Mouse (Mus musculus) adrenal gland, postnatal 36 days (tissue): ENCODE results near the gene Srrm2. TPM values are rescaled to one million over a fixed set of nuclear protein-coding genes. Genes with fewer than 3 reads are reported as not detected.
A peak's percentile ranks its signal among the peaks of the same experiment; 100 is the strongest.

Source experiments
- DNase-seq, 2 experiments: peaks; one replicate each; pipeline ENCODE4 v3.0.0; 2021; ENCODE audit warnings: mixed read lengths in 1 of 2
- microRNA-seq: library from miRNA; unstranded; fragments of <30 nt; microRNA quantifications from one replicate; pipeline ENCODE4 v1.2.0, GENCODE M21; 2021
- total RNA-seq, 2 experiments: library from RNA; stranded (reverse); gene quantifications; 2 replicates each; pipeline ENCODE4 v1.2.3; 2021

The Srrm2 gene
- total RNA-seq, 2 experiments from 2014 or later: 435 to 589 TPM

DNA sequence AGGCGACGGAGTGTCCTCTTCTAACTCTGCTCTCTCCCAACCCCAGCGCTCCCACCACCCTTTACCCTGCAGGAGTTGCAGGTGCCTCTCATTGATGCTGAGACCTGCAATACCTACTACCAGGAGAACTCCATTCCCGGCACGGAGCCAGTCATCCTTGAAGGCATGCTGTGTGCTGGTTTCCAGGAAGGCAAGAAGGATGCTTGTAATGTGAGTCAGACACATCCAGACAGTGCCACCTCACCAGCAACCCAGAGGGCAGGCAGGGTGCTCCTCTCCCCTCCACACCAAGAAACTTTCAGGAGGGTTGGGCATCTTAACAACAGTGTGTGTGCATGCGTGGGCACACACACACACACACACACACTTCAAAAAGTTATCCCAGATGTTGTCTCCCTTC, 66.9 kb downstream of the Srrm2 start:
- DNase-seq: no peak

DNA sequence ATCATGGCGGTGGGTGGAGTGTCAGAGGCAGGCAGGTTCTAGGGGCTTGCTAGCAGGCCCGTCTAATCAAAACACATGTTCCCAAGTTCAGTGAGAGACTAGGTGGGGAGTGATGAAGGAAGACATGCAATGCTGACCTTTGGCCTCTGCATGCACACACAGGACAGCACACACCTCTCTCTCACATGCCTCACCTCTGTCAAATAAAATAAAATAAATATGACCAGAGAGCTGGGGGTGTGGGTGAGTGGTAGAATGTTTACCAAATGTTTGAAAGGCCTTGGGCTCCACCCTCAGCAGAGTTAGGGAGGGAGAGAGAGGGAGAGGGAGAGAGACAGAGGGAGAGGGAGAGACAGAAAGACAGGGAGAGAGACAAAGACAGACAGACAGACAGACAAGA, 67.6 kb downstream of the Srrm2 start:
- no peak for DNase-seq

DNA sequence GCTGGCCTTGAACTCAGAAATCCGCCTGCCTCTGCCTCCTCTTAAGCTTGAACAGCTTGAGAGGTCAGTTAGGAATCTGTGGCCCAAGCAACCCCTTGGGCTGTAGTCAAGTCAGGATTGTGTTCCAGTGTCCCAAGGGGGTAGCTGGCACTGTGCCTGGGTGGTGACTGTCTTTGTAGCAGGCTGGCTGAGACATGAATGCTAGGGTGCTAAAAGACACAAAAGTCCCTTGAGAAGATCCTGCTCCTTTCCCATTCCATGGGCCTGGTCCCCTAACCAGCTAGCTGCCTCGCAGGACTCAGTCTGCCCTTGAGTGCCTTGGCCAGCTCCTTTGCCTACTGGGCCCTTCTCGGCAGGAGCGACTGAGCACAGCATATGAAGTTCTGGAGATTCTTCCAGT, 72.6 kb downstream of the Srrm2 start:
- peak in 1 of 2 experiments; percentile 47 for DNase-seq

GRCm38 (mm10) chr17:23867756-23868155, 77.4 kb downstream of the Srrm2 start, which contains the start of gene Prss21:
Gene Prss21 (plus strand): TSS chr17:23868056.
- no peak for DNase-seq

DNA sequence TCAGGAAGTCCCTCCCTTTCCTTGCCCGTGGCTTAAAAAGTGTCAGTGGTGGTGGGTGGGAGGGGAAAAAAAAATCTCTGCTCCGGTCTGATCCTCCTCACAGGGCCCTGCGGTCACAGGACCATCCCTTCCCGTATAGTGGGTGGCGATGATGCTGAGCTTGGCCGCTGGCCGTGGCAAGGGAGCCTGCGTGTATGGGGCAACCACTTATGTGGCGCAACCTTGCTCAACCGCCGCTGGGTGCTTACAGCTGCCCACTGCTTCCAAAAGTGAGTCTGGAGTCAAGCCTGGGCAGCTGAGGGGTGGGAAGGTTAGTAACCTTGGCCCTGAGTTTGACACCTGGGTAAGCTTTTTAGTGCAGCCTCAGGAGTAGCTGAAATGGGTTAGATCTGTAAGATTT, 78.2 kb downstream of the Srrm2 start:
- DNase-seq: peak in 1 of 2 experiments; percentile 35

Small RNA genes lying within 50 kb of the gene (microRNA-seq; reads per million reads assigned to microRNA genes)
- 2.5 reads per million, percentile 3 among the genes with 10 or more reads in this experiment for gene Mir5125

Other genes starting within 250 kb of the Srrm2 start
- gene Zfp213, start 226.3 kb upstream of the Srrm2 start, total RNA-seq: 10 to 100 TPM; 10.3 to 12.1 TPM
- 10 to 100 TPM in 1 of 2 experiments, 1 to 10 TPM in 1; 7.0 to 11.4 TPM for gene Zfp13, start 191.0 kb upstream of the Srrm2 start, total RNA-seq
- not detected for gene Zscan10, start 189.7 kb upstream of the Srrm2 start, total RNA-seq
- under 1 TPM; 0.20 TPM for gene Mmp25, start 145.3 kb upstream of the Srrm2 start, total RNA-seq
- gene Bicdl2, start 130.0 kb upstream of the Srrm2 start, total RNA-seq: not detected
- 100 to 1,000 TPM; 125 to 143 TPM for gene Hcfc1r1, start 116.9 kb upstream of the Srrm2 start, total RNA-seq
- gene Thoc6, start 116.7 kb upstream of the Srrm2 start, total RNA-seq: 10 to 100 TPM; 28.6 to 30.3 TPM
- gene Tnfrsf12a, start 113.1 kb upstream of the Srrm2 start, total RNA-seq: 100 to 1,000 TPM; 116 to 301 TPM
- gene Cldn6, start 111.3 kb upstream of the Srrm2 start, total RNA-seq: not detected
- not detected for gene Cldn9, start 106.5 kb upstream of the Srrm2 start, total RNA-seq
- gene 1520401A03Rik, start 67.7 kb upstream of the Srrm2 start, total RNA-seq: 10 to 100 TPM in 1 of 2 experiments, 1 to 10 TPM in 1; 7.7 to 23.0 TPM
- gene Pkmyt1, start 64.2 kb upstream of the Srrm2 start, total RNA-seq: 1 to 10 TPM; 4.0 to 5.6 TPM
- gene Paqr4, start 49.7 kb upstream of the Srrm2 start, total RNA-seq: 10 to 100 TPM in 1 of 2 experiments, 1 to 10 TPM in 1; 9.9 to 13.9 TPM
- not detected for gene Kremen2, start 44.7 kb upstream of the Srrm2 start, total RNA-seq
- gene Flywch1, start 18.9 kb upstream of the Srrm2 start, total RNA-seq: 10 to 100 TPM; 60.2 to 61.4 TPM
- 1 to 10 TPM; 6.9 to 8.8 TPM for gene Flywch2, start 4.5 kb upstream of the Srrm2 start, total RNA-seq
- 100 to 1,000 TPM; 400 to 416 TPM for gene Elob, start 38.6 kb downstream of the Srrm2 start, total RNA-seq
- not detected for gene Prss33, start 45.5 kb downstream of the Srrm2 start, total RNA-seq
- not detected for gene Prss32, start 53.3 kb downstream of the Srrm2 start, total RNA-seq
- gene Prss41, start 53.6 kb downstream of the Srrm2 start, total RNA-seq: under 1 TPM; 0.36 to 0.89 TPM
- gene Prss21, start 77.5 kb downstream of the Srrm2 start, total RNA-seq: not detected
- gene Dcpp1, start 90.3 kb downstream of the Srrm2 start, total RNA-seq: not detected
- gene Dcpp2, start 90.3 kb downstream of the Srrm2 start, total RNA-seq: not detected
- not detected for gene Dcpp3, start 126.9 kb downstream of the Srrm2 start, total RNA-seq
- not detected for gene Sbp, start 151.1 kb downstream of the Srrm2 start, total RNA-seq
- gene Sbpl, start 164.7 kb downstream of the Srrm2 start, total RNA-seq: not detected
- gene Prss30, start 190.0 kb downstream of the Srrm2 start, total RNA-seq: under 1 TPM; 0.23 to 0.33 TPM
- not detected for gene Prss22, start 207.6 kb downstream of the Srrm2 start, total RNA-seq
- gene Prss27, start 247.6 kb downstream of the Srrm2 start, total RNA-seq: under 1 TPM; 0.40 to 0.43 TPM